Comparison of ENCODE assay signal across 21 mouse cellular contexts in genomic region chr4:76289612-76290483, GRCm38 (mm10).
DNase-seq lines count a peak whose midpoint lies in the region; ATAC-seq and TF ChIP-seq lines count a peak whose summit lies in the region.
"Had no signal": no experiment of that assay in that cellular context is flagged by ENCODE, and none has a peak within 500 bp of the region (broad histone marks: within the 10 kb centered on the region; RNA-seq: fewer than 3 reads in every experiment).

No protein-coding gene starts in this region.

- no peaks in the 10 kb centered on the region for H3K79me3 ChIP-seq in C2C12 (ENCODE audit: low read depth)

- no peak for TF ChIP-seq CTCF in kidney, postnatal 0 days (IDR thresholded peaks at IDR 0.05; ENCODE audit: low read depth)
- no peak for TF ChIP-seq CTCF in C2C12 (IDR thresholded peaks at IDR 0.05; ENCODE audit: control insufficient read depth, insufficient read depth, insufficient read length)

- ATAC-seq in forebrain, embryonic 15.5 days (replicated peaks), result no peak
- ATAC-seq in kidney, postnatal 0 days (replicated peaks; ENCODE audit: low FRiP score, low read depth), result no peak
- ATAC-seq in embryonic facial prominence, embryonic 14.5 days (ENCODE audit: low read depth), result peak; percentile 80
- ATAC-seq: forebrain, embryonic 16.5 days had no signal

- H3K4me1 ChIP-seq in forebrain, embryonic 10.5 days, result peaks cover 29% of the 10 kb centered on the region
- peaks cover 17% of the 10 kb centered on the region for H3K4me1 ChIP-seq in forebrain, embryonic 15.5 days
- peaks cover 4% of the 10 kb centered on the region; the same call in 1 of the 2 replicates for H3K4me1 ChIP-seq in kidney, postnatal 0 days (replicated peaks; ENCODE audit: insufficient read depth, low read length)
- H3K4me1 ChIP-seq in embryonic facial prominence, embryonic 14.5 days (ENCODE audit: control insufficient read depth, insufficient read depth, low read length), result peaks cover 13% of the 10 kb centered on the region; the same call in 1 of the 2 replicates
- H3K4me1 ChIP-seq: liver, embryonic 15.5 days had no signal

- H3K36me3 ChIP-seq in forebrain, embryonic 10.5 days (replicated peaks), result no peaks in the 10 kb centered on the region
- no peaks in the 10 kb centered on the region for H3K36me3 ChIP-seq in forebrain, embryonic 15.5 days
- no peaks in the 10 kb centered on the region for H3K36me3 ChIP-seq in kidney, postnatal 0 days (ENCODE audit: insufficient read depth, low read length)
- no peaks in the 10 kb centered on the region for H3K36me3 ChIP-seq in C2C12 (ENCODE audit: control insufficient read depth, insufficient read depth)
- H3K36me3 ChIP-seq in embryonic facial prominence, embryonic 14.5 days (ENCODE audit: control insufficient read depth, insufficient read depth, low read length), result no peaks in the 10 kb centered on the region
- H3K36me3 ChIP-seq: embryonic facial prominence, embryonic 15.5 days; hindbrain, embryonic 15.5 days; limb, embryonic 10.5 days; liver, embryonic 15.5 days had no signal

- no peaks in the 10 kb centered on the region for H3K9me3 ChIP-seq in forebrain, embryonic 10.5 days
- no peaks in the 10 kb centered on the region for H3K9me3 ChIP-seq in forebrain, embryonic 15.5 days
- no peaks in the 10 kb centered on the region for H3K9me3 ChIP-seq in kidney, postnatal 0 days (replicated peaks; ENCODE audit: low read length)
- H3K9me3 ChIP-seq in embryonic facial prominence, embryonic 14.5 days (ENCODE audit: control insufficient read depth, low read length), result no peaks in the 10 kb centered on the region
- H3K9me3 ChIP-seq: embryonic facial prominence, embryonic 15.5 days; hindbrain, embryonic 15.5 days; limb, embryonic 10.5 days; liver, embryonic 15.5 days had no signal

- H3K9ac ChIP-seq in forebrain, embryonic 15.5 days (replicated peaks), result no peak overlapping the region
- no peak overlapping the region for H3K9ac ChIP-seq in kidney, postnatal 0 days (ENCODE audit: low read depth, low read length)
- H3K9ac ChIP-seq in embryonic facial prominence, embryonic 14.5 days (ENCODE audit: low read depth, low read length), result no peak overlapping the region
- H3K9ac ChIP-seq: embryonic facial prominence, embryonic 15.5 days; hindbrain, embryonic 15.5 days; liver, embryonic 15.5 days had no signal

- DNase-seq in forebrain, embryonic 10.5 days (ENCODE audit: extremely low spot score, low spot score), result peak; percentile 18
- peak; percentile 39 for DNase-seq in kidney, postnatal 0 days (ENCODE audit: low spot score)
- DNase-seq in kidney, adult 8-10 months, result no peak
- DNase-seq in embryonic facial prominence, embryonic 14.5 days (ENCODE audit: low spot score), result peak; percentile 55
- DNase-seq in cerebellum, adult 11 months, result no peak
- no peak for DNase-seq in heart, postnatal 4 days
- DNase-seq: cerebellum, adult 8-10 months; gastrocnemius, postnatal 10 days; kidney, postnatal 36 days; layer of hippocampus, postnatal 36 days; right cerebral cortex, postnatal 14 days; thymus, postnatal 4 days had no signal

- H3K4me3 ChIP-seq in forebrain, embryonic 10.5 days, result no peak overlapping the region
- no peak overlapping the region for H3K4me3 ChIP-seq in forebrain, embryonic 15.5 days
- H3K4me3 ChIP-seq in kidney, postnatal 0 days (replicated peaks; ENCODE audit: low read depth, low read length), result no peak overlapping the region
- no peak overlapping the region for H3K4me3 ChIP-seq in C2C12 (ENCODE audit: insufficient read depth, poor library complexity, severe bottlenecking)
- no peak overlapping the region for H3K4me3 ChIP-seq in embryonic facial prominence, embryonic 14.5 days (ENCODE audit: low read depth, low read length)
- H3K4me3 ChIP-seq: embryonic facial prominence, embryonic 15.5 days; hindbrain, embryonic 15.5 days; limb, embryonic 10.5 days; liver, embryonic 15.5 days had no signal

- H3K27me3 ChIP-seq in forebrain, embryonic 10.5 days (ENCODE audit: poor library complexity, severe bottlenecking), result no peaks in the 10 kb centered on the region
- no peaks in the 10 kb centered on the region for H3K27me3 ChIP-seq in forebrain, embryonic 15.5 days
- H3K27me3 ChIP-seq in kidney, postnatal 0 days (ENCODE audit: insufficient read depth, low read length), result no peaks in the 10 kb centered on the region
- no peaks in the 10 kb centered on the region for H3K27me3 ChIP-seq in C2C12 (ENCODE audit: control insufficient read depth, insufficient read depth, insufficient read length)
- H3K27me3 ChIP-seq in embryonic facial prominence, embryonic 14.5 days (replicated peaks; ENCODE audit: control insufficient read depth, insufficient read depth, low read length), result no peaks in the 10 kb centered on the region
- H3K27me3 ChIP-seq: embryonic facial prominence, embryonic 15.5 days; hindbrain, embryonic 15.5 days; liver, embryonic 15.5 days had no signal

- no peak overlapping the region for H3K4me2 ChIP-seq in forebrain, embryonic 15.5 days (replicated peaks)
- H3K4me2 ChIP-seq in kidney, postnatal 0 days (ENCODE audit: low read length), result no peak overlapping the region
- no peak overlapping the region for H3K4me2 ChIP-seq in embryonic facial prominence, embryonic 14.5 days (ENCODE audit: low read depth, low read length)
- H3K4me2 ChIP-seq: embryonic facial prominence, embryonic 15.5 days; heart, embryonic 11.5 days; hindbrain, embryonic 15.5 days; liver, embryonic 15.5 days had no signal

- H3K79me2 ChIP-seq in C2C12 (ENCODE audit: control insufficient read depth, insufficient read depth), result no peaks in the 10 kb centered on the region

- WGBS in forebrain, embryonic 10.5 days, result 36% methylated on average over 12 of the region's 12 CpGs
- WGBS in forebrain, embryonic 15.5 days, result 36% methylated on average over 12 of the region's 12 CpGs
- 36% methylated on average over 12 of the region's 12 CpGs for WGBS in kidney, postnatal 0 days
- 30% methylated on average over 12 of the region's 12 CpGs for WGBS in embryonic facial prominence, embryonic 14.5 days

- H3K27ac ChIP-seq in forebrain, embryonic 10.5 days, result 0 out of 2 replicates have a peak overlapping the region, but pooled peaks have one; percentile 20
- H3K27ac ChIP-seq in forebrain, embryonic 15.5 days (replicated peaks), result no peak overlapping the region
- H3K27ac ChIP-seq in kidney, postnatal 0 days, result no peak overlapping the region
- H3K27ac ChIP-seq in embryonic facial prominence, embryonic 14.5 days (replicated peaks; ENCODE audit: low read depth, low read length), result no peak overlapping the region
- H3K27ac ChIP-seq: embryonic facial prominence, embryonic 15.5 days; hindbrain, embryonic 15.5 days; limb, embryonic 10.5 days; liver, embryonic 15.5 days; macrophage had no signal

- H3ac ChIP-seq in C2C12 (ENCODE audit: control insufficient read depth, insufficient read length, low read depth), result no peak overlapping the region

TF ChIP-seq in C2C12, 6 proteins besides CTCF, POLR2A, EP300 and RAD21:
- TF ChIP-seq MAX (IDR thresholded peaks at IDR 0.05) (no peak), MYOG (IDR thresholded peaks at IDR 0.05; ENCODE audit: control insufficient read depth, extremely low read depth, insufficient read length) (no peak), USF1 (IDR thresholded peaks at IDR 0.05; ENCODE audit: low read depth) (peak; percentile 76), MYOD1 (IDR thresholded peaks at IDR 0.05; ENCODE audit: control insufficient read depth, insufficient read length, low read depth) (no peak), CEBPB (IDR thresholded peaks at IDR 0.05; ENCODE audit: low read depth) (no peak), FOSL1 (IDR thresholded peaks at IDR 0.05; ENCODE audit: insufficient read depth, low read length, poor library complexity, severe bottlenecking) (no peak)

Comparison
In these comparisons a context has a peak if more than half of its experiments do, and no peak if none do; other contexts are left out.
1. DNase-seq: peak in forebrain, embryonic 10.5 days (single experiment), kidney, postnatal 0 days (single experiment) and embryonic facial prominence, embryonic 14.5 days (single experiment); none in kidney, adult 8-10 months (0 of 2), cerebellum, adult 11 months (single experiment) and heart, postnatal 4 days (single experiment).